Mouse (Mus musculus) layer of hippocampus, adult 18-20 months (tissue): Measurements from ENCODE around the gene Ptdss2. TPM values are rescaled to one million over a fixed set of nuclear protein-coding genes. Genes with fewer than 3 reads are reported as not detected.

Experiments used
- DNase-seq, 2 experiments: peaks; one replicate each; pipeline ENCODE4 v3.0.0; 2022; ENCODE audit warnings: low spot score in 2 of 2
- total RNA-seq, 2 experiments: library from RNA; stranded (reverse); gene quantifications; 2 replicates each; pipeline ENCODE4 v1.2.3; 2021

Ptdss2 gene
- total RNA-seq, 2 experiments from 2014 or later: 47.4 to 50.6 TPM

DNA sequence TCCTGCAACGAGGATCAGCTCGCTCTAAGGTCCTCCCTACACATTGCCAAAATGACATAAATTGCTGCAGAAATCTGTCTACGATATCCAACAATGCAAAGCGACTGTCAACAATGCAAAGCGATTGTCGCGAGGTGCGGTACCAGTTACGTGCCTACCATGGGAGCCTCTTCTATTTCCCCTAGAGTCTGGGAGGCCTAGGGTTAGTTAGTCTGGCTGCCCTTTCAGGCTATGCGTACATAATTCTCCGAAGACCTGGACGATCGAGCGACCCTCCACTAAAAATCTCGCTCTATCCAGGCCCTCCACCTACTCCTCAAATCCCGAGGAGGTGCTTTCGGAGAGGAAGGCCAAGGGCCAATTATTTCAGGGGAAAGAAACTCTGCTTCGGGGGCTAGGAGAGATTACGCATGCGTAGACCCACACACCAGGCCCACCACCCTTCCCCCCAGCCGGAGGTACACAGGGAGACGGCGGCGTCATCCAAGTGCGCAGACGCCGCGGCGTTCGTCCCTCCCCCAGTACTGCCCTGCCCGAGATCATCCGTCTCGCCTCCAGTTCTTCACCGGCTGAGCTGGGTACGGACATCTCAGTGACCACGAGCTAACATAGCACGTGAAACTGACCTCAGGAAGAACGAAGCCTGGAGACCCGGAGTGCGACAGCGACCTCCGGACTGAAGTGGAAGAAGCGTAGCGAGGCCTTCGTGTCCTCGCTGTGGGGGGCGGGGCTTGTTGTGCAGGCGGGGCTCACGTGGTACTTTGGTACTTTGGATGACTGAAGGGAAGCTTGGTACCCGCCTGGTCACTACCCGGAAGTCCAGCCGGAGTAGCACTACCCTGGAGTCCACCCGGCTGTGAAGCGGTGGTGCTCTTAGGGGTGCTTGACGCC is 50.2 kb downstream of the Ptdss2 start, which contains the start of gene Rnh1:
Gene Rnh1, minus strand, starts transcription at position 742 of the 891 bp plus-strand sequence.
- DNase-seq: peak; percentile 91 to 96

GRCm38 (mm10) chr7:141173323-141173850 is 51.2 kb downstream of the Ptdss2 start:
- no peak for DNase-seq

DNA sequence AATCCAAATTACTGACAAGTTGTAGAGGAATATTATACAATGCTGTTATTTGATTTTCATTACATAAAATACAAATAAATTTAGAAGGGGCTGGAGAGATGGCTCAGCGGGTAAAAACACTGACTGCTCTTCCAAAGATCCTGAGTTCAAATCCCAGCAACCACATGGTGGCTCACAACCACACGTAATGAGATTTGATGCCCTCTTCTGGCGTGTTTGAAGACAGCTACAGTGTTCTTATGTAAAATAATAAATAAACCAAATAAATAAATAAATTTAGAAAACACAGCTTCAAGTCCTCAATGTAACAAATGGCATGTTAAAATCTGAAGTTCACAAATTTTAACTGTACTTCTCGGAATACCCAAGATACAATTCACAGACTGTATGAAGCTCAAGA is 52.9 kb downstream of the Ptdss2 start:
- DNase-seq: no peak

GRCm38 (mm10) chr7:141176173-141176572 is 54.0 kb downstream of the Ptdss2 start:
- DNase-seq: peak; percentile 67 to 95

GRCm38 (mm10) chr7:141188194-141188593 is 66.0 kb downstream of the Ptdss2 start:
- no peak for DNase-seq

DNA sequence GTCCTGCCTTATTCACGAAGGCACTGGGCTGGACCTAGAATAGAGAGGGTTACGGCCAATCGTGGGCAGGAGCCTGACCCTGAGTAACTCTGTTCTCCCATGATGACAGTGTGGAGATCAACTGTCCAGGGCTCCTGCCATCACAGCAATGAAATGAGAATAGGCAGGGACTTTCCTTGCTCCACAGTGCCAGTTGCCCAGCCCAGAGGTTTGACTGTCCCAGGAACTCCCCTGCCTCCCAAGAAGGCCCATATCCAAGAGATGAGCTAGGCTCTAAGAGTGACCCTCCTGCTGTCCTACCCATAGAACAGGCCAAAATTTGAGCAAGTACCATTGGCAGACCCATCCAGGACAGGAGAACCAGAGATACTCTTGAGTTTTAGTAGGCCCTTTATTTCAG is 66.6 kb downstream of the Ptdss2 start:
- no peak for DNase-seq

- DNase-seq: no peak
Observed at GRCm38 (mm10) chr7:141190220-141190619, 68.0 kb downstream of the Ptdss2 start.

DNA sequence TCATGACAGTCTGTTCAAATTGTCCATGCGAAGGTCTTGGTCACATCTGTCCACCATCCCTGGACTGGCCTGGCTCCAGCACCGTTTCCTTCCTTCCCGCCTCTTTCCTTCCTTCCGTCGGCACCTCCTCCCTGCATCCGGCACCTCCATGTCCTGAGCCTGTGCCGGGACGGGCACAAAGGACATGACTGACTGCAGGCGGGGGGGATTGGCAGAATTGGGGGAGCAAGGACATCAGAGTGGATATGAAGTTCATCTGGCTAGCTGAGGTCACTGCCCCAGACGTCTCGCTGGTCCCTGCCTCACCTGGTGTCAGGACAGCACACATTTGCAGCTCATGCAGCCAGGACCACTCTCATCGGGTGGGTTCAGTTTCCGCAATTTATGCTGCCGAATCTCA is 68.9 kb downstream of the Ptdss2 start:
- DNase-seq: no peak

GRCm38 (mm10) chr7:141191796-141192685 is 69.9 kb downstream of the Ptdss2 start:
- DNase-seq: no peak

DNA sequence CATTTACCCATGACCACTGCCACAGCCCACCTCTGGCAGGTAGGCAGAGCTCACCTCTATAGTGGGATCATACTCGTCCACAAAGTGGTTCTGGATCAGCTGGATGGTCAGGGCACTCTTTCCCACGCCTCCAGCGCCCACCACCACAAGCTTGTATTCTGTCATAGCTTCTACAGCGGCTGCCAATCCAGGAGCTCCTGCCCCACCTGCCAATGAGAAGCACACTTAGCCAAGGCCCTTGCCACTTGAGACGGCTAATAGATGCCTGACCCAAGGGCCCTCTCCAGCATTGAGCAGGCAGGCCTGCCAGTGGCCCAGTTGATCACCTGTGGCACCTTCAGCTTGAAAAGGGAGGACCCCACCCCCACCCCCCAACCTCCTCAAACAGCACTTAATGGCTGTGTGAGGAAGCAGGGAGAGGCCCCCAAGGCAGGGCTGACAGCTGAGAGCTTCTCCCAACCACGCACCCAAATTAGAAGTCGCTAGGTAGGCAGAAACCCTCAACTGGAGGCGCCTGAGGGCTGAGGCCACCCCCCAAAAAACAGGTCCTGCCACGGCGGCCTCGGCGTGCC is 70.7 kb downstream of the Ptdss2 start:
- no peak for DNase-seq

DNA sequence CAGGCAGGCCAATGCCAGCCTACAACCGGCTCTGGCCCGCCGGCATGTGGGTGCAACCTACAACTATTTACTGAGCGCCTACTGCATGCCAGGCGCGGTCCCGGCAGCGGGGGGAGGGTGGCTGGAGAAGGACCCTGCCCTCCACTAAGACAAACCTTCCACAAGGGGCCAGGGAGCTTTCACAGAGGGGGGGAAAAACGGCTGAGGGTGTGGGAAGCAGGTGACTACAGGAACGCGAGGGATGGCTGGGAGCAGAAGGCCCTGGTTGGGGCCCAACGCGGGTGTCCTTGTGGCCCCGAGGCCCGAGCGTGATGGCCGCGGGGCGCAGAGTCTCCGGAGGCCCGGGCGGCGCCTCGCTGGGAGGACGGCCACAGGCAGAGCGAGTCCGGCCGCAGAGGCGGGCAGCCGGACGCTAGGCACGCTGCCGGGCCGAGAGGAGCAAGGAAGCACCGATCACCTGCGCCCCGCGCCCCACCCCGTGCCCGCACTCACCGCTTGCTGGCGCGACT is 71.2 kb downstream of the Ptdss2 start:
- peak in 1 of 2 experiments; percentile 39 for DNase-seq

DNA sequence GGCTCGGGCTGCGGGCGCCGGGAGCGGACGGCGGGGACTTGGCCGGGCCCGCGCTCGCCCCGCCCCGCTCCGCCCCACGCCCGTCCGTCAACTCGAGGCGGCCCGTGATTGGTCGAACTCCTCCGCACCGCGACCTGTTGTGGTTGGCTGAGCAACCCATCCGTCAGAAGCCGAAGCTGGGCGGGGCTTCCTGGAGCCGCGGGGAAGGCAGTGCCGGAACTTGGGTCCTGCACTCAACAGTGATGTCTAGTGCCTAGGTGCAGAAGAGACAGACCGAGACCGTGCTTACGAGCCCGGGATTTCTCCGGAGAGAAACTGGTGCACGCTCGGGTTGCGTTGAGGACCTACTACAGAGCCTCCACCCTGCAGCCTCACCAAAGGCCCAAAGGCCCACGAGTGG is 71.8 kb downstream of the Ptdss2 start, which contains the start of the genes Hras and Lrrc56:
Gene Hras, minus strand, starts transcription at position 58 of the 400 bp plus-strand sequence.
Gene Lrrc56, plus strand, starts transcription at position 210 of the 400 bp plus-strand sequence.
- peak; percentile 95 to 98 for DNase-seq

DNA sequence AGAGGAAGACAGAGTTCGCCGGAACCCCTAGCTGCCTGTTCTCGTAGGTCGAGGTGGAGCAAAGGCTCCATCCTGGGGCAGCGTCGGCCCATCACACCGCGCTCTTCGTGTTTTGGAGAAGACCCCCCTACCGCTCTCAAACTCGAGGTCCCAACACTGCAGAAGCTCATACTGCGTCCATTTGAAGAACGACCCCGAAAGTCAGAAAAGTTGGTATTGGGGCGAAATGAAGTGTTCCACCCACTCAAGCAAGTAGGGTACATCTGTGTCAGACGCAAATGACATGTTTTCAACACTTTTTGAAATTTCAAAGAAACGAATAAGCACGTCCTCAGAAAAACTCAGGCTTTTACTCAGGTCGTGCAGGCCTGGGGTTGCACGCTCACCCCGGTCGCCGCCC is 72.2 kb downstream of the Ptdss2 start:
- DNase-seq: no peak

GRCm38 (mm10) chr7:141194830-141195229 is 72.6 kb downstream of the Ptdss2 start:
- peak; percentile 81 to 89 for DNase-seq

- DNase-seq: no peak
Observed at GRCm38 (mm10) chr7:141195754-141196153, 73.6 kb downstream of the Ptdss2 start.

GRCm38 (mm10) chr7:141196619-141197282 is 74.6 kb downstream of the Ptdss2 start:
- DNase-seq: no peak

DNA sequence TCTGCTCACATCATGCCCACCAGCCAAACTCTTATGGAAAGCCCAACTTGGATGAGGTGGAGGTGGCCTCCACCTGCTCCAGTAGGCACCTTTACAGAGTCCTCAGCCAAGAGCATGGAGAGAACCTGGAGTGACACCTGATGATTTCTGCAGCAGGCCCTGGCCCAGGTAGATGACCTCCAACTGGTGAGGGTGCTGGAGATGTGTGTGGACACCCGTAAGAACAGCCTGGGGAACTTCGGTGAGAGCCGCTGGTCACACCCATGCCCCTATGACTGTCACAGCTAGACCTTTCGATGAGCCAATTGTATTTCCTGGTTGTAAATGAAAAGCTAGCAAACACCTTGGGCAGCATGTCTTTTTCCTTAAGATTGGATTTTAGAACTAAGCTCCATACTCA is 75.9 kb downstream of the Ptdss2 start:
- DNase-seq: no peak

DNA sequence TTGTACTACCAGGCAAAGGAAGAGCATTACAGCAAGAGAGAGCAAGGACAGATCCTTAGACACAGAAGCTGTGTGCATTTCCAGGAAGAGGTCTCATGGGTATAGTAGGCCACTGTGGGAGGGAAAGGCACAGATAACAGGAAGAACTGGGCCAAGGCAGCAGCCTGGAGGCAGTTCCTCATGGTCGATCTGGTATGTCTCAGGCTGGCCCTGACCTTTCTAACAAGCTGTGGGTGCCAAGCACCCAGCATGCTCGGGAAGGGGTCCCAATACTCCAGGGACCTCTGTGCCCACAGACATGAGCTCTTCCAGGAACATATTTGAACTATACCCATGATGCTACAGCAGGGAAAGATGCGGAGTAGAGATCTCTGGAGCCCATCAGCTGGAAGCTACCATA is 82.4 kb downstream of the Ptdss2 start:
- DNase-seq: no peak

GRCm38 (mm10) chr7:141205504-141205903 is 83.3 kb downstream of the Ptdss2 start:
- no peak for DNase-seq

DNA sequence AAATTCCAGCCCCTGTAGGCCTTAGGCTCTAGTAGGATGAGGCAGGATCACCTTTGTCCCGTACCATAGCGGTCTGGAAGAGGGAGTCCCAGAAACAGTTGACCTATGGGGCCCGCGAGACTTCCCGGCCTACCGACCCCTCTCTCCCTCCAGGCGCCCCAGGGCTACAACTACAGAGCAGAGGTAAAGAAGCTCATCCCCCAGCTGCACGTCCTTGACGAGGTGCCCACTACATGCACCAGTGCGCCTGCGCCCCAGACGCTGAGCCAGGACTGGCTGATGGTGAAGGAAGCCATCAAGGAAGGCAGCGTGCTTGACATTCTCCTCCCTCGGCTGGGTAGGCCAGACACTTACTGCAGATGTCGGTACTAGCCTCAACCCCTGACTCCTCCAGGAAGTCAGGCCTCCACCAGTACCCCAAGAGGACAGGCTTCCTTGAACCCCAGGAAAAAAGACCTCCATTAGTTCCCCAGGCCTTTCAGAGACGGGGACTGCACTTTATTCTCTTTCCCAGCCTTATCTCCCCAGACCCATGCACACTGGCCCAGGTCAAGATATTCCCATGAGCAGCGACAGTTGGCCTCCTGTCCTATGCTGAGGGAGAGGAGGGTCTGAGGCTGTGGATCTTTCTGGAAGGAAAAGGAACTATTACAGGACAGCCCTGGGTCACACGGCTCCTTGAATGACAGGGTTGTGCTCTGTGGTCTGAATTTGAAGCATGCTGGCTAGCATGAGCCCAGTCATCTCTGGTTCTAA is 84.2 kb downstream of the Ptdss2 start:
- no peak for DNase-seq
